Mouse (Mus musculus): ENCODE results near the gene Ppp3ca.

- TF ChIP-seq POLR2A (IDR thresholded peaks at IDR 0.05; ENCODE audit: insufficient read depth, low read length) (no peak), CTCF (IDR thresholded peaks at IDR 0.05; ENCODE audit: low read depth, low read length) (no peak), EP300 (IDR thresholded peaks at IDR 0.05; ENCODE audit: insufficient read depth, low read depth, low read length) (no peak)
These were observed 204.0 kb downstream of the Ppp3ca start for GRCm38 (mm10) chr3:136873809-136874449.

All from ES-Bruce4 (cell line).